Mouse (Mus musculus) ES-E14 (cell line): ENCODE measurements around the gene Krt80.

Experiments used
- CHD2 ChIP-seq: IDR thresholded peaks from 2 replicates; pipeline ENCODE4 v1.6.1; 2014; ENCODE audit warnings: mild to moderate bottlenecking, low read depth, low read length, inconsistent platforms
- ZC3H11A ChIP-seq: IDR thresholded peaks from 2 replicates; pipeline ENCODE4 v1.6.1; 2012; ENCODE audit warnings: low read depth, mild to moderate bottlenecking, inconsistent platforms, low read length, borderline replicate concordance

DNA sequence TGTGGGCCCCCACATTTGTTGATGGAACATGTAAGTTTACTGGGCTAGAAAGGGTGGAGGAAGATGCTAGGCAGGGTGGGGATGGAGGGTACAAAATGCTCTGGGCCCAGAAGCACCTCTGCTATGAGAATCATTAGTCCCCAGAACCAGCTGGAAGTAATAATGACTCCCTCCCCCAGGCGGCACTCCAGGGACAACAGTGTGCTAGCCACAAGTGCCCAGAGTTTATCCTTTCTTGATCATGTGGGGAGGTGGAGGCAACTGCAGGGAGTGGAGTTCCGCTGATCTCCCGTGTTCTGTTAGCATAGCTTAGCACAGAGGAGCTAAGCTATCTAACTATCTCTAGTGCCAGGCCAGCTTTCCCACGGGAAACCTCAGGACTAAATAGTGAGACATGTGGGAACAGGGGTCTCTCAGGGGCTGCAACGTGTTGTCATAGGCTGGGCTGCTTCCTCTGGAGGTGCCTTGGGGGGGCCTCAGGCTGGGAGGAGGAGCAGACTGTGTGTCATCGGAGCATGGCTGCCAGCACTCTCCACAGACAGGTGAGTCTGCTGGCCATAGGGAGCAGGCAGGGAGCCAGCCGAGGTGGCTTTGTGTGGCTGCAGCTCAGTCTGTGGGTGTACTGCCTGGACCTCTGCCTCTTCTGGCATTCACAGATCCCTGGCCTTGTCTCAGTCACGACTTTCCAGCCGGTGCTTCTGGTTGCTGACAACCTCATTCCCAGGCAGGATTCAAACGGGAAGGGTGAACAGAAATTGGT lies 17.1 kb downstream of the Krt80 start:
- TF ChIP-seq CHD2 (no peak), ZC3H11A (no peak)
